Mouse (Mus musculus) CH12.LX (cell line): ENCODE data around the gene Dhdds. TPM values are rescaled to one million over a fixed set of nuclear protein-coding genes. Genes with fewer than 3 reads are reported as not detected.
A peak's percentile ranks its signal among the peaks of the same experiment; 100 is the strongest.

Source experiments
- DNase-seq: peaks from one replicate; pipeline ENCODE4 v3.0.0-alpha.2; 2013; ENCODE audit errors: extremely low read depth
- H3K27ac ChIP-seq: 2 replicates; pipeline ENCODE4 v1.5.1; 2012; ENCODE audit warnings: low read depth, mild to moderate bottlenecking, control low read depth, moderate library complexity; ENCODE audit not compliant: insufficient read depth
- H3K27me3 ChIP-seq: replicated peaks from 2 replicates; pipeline ENCODE3; 2012; ENCODE audit warnings: inconsistent platforms
- H3K36me3 ChIP-seq, 2 experiments: replicated peaks in 1 of 2; 2 replicates each; pipeline versions ENCODE3 to v1.6.1; 2012; ENCODE audit warnings: inconsistent platforms in 1 of 2, low read length in 1 of 2, mild to moderate bottlenecking in 1 of 2, mixed read lengths in 1 of 2, moderate library complexity in 1 of 2; ENCODE audit not compliant: control insufficient read depth in 1 of 2, insufficient read depth in 1 of 2
- H3K4me1 ChIP-seq, 2 experiments: 2 replicates each; pipeline ENCODE4 v1.6.1; 2012; ENCODE audit warnings: inconsistent platforms in 1 of 2, moderate library complexity in 1 of 2; ENCODE audit not compliant: insufficient read depth in 2 of 2, control insufficient read depth in 1 of 2
- H3K4me2 ChIP-seq: 2 replicates; pipeline ENCODE4 v1.6.1; 2012; ENCODE audit warnings: low read depth, mild to moderate bottlenecking, control low read depth; ENCODE audit not compliant: poor library complexity, insufficient read depth, severe bottlenecking
- H3K4me3 ChIP-seq, 3 experiments: fragments of 150-350 bp in 1 of 3; sonication (generic) in 1 of 3; replicated peaks in 1 of 3; 2 replicates each; pipeline versions ENCODE3 to v1.5.1; 2011 to 2012; ENCODE audit warnings: low read depth in 2 of 3, low read length in 2 of 3, mild to moderate bottlenecking in 2 of 3, moderate library complexity in 2 of 3, control low read depth in 1 of 3, improper control_type of control experiment in 1 of 3, inconsistent platforms in 1 of 3, mixed read lengths in 1 of 3; ENCODE audit not compliant: poor library complexity in 1 of 3
- H3K79me2 ChIP-seq: replicated peaks from 2 replicates; pipeline ENCODE4 v1.6.1; 2012; ENCODE audit warnings: mild to moderate bottlenecking, moderate library complexity; ENCODE audit not compliant: control insufficient read depth, poor library complexity, insufficient read depth, severe bottlenecking; ENCODE audit errors: extremely low read depth
- H3K9ac ChIP-seq: 2 replicates; pipeline ENCODE4 v1.6.1; 2012; ENCODE audit warnings: low read depth, mild to moderate bottlenecking, control low read depth, moderate library complexity; ENCODE audit not compliant: insufficient read depth
- H3K9me3 ChIP-seq: replicated peaks from 2 replicates; pipeline ENCODE3; 2012; ENCODE audit warnings: low read length, inconsistent platforms, mixed read lengths
- CTCF ChIP-seq, 2 experiments: IDR thresholded peaks in 1 of 2; conservative IDR thresholded peaks in 1 of 2; 2 replicates each; pipeline ENCODE4 v1.5.1; 2011 to 2012; ENCODE audit warnings: low read depth in 2 of 2, low read length in 2 of 2, improper control_type of control experiment in 1 of 2, inconsistent platforms in 1 of 2, mild to moderate bottlenecking in 1 of 2, moderate library complexity in 1 of 2
- MAX ChIP-seq: IDR thresholded peaks from 2 replicates; pipeline ENCODE4 v1.6.1; 2011; ENCODE audit warnings: low read length, improper control_type of control experiment
- MAZ ChIP-seq: IDR thresholded peaks from 2 replicates; pipeline ENCODE4 v1.6.1; 2012; ENCODE audit warnings: low read depth, mild to moderate bottlenecking, inconsistent platforms, low read length, improper control_type of control experiment, moderate library complexity
- MYC ChIP-seq: IDR thresholded peaks from 2 replicates; pipeline ENCODE4 v1.6.1; 2011; ENCODE audit warnings: low read depth, mild to moderate bottlenecking, improper control_type of control experiment, low read length
- NRF1 ChIP-seq: IDR thresholded peaks from 2 replicates; pipeline ENCODE4 v1.6.1; 2014; ENCODE audit warnings: low read depth, mild to moderate bottlenecking, inconsistent platforms, low read length, improper control_type of control experiment, moderate library complexity
- POLR2A ChIP-seq: IDR thresholded peaks from 2 replicates; pipeline ENCODE4 v1.6.1; 2011; ENCODE audit warnings: low read depth, mild to moderate bottlenecking, improper control_type of control experiment, low read length
- RAD21 ChIP-seq: IDR thresholded peaks from 2 replicates; pipeline ENCODE4 v1.6.1; 2011; ENCODE audit warnings: low read depth, mild to moderate bottlenecking, low read length, improper control_type of control experiment, moderate library complexity
- SMC3 ChIP-seq: IDR thresholded peaks from 2 replicates; pipeline ENCODE4 v1.6.1; 2011; ENCODE audit warnings: low read depth, low read length, improper control_type of control experiment
- TBP ChIP-seq: conservative IDR thresholded peaks from 2 replicates; pipeline ENCODE4 v1.6.1; 2011; ENCODE audit warnings: low read depth, low read length, improper control_type of control experiment
- TCF12 ChIP-seq: IDR thresholded peaks from 2 replicates; pipeline ENCODE4 v1.6.1; 2014; ENCODE audit warnings: low read depth, mild to moderate bottlenecking, inconsistent platforms, low read length, improper control_type of control experiment
- USF1 ChIP-seq: IDR thresholded peaks from 2 replicates; pipeline ENCODE4 v1.6.1; 2014; ENCODE audit warnings: low read depth, mild to moderate bottlenecking, inconsistent platforms, low read length, improper control_type of control experiment
- ZC3H11A ChIP-seq: IDR thresholded peaks from 2 replicates; pipeline ENCODE4 v1.6.1; 2012; ENCODE audit warnings: low read depth, mild to moderate bottlenecking, inconsistent platforms, low read length, improper control_type of control experiment
- ZKSCAN1 ChIP-seq: IDR thresholded peaks from 2 replicates; pipeline ENCODE4 v1.6.1; 2012; ENCODE audit warnings: low read depth, inconsistent platforms, low read length, improper control_type of control experiment, borderline replicate concordance
- ZMIZ1 ChIP-seq: IDR thresholded peaks from 2 replicates; pipeline ENCODE4 v1.6.1; 2012; ENCODE audit warnings: low read depth, mild to moderate bottlenecking, inconsistent platforms, low read length, improper control_type of control experiment
- ZNF384 ChIP-seq: IDR thresholded peaks from 2 replicates; pipeline ENCODE4 v1.6.1; 2012; ENCODE audit warnings: low read depth, low read length, improper control_type of control experiment, inconsistent platforms
- dilution Hi-C: fragments of 300-500 bp; cut with MboI; formaldehyde crosslinking; loops from 2 replicates; pipeline ENCODE4 v1.14.3; 2020; ENCODE audit warnings: low sequenced_read_pairs; ENCODE audit not compliant: extremely low pct_unique_long_range_greater_than_20kb, extremely low pct_ligation_motif_present
- in situ Hi-C: fragments of 300-500 bp; cut with MboI; formaldehyde crosslinking; loops from 3 replicates; pipeline ENCODE4 v1.14.3; 2019; ENCODE audit warnings: low sequenced_read_pairs, low pct_ligation_motif_present, low pct_unique_long_range_greater_than_20kb, mixed read lengths
- polyA plus RNA-seq: library from polyadenylated mRNA; unstranded; fragments of >175 nt; gene quantifications from 2 replicates; pipeline ENCODE4 v1.2.1, GENCODE M21; 2012; ENCODE audit warnings: low read depth; ENCODE audit not compliant: insufficient read length
- total RNA-seq, 2 experiments: library from RNA; depleted of rRNA; stranded (reverse); fragments of 300-350 nt in 1 of 2; fragments of >200 nt in 1 of 2; gene quantifications; 2 replicates each; pipeline ENCODE4 v1.2.3; 2012 to 2014

Gene Dhdds
- total and polyA plus RNA-seq, 3 experiments = 12.9 to 33.1 (median 29.4) TPM

- no peak overlapping the region for H3K9ac ChIP-seq
- no peaks in the 10 kb centered on the region for H3K36me3 ChIP-seq
- H3K9me3 ChIP-seq = peaks cover 8% of the 10 kb centered on the region
- no peaks in the 10 kb centered on the region for H3K79me2 ChIP-seq
- no peak overlapping the region for H3K4me3 ChIP-seq
- in situ Hi-C loops (loop anchor here (10.0 kb wide), 1 partner anchor 62 kb away; no protein-coding TSS in a partner anchor), dilution Hi-C loops (no loop called here)
- H3K27ac ChIP-seq = no peak overlapping the region
- H3K4me2 ChIP-seq = peak overlapping the region; percentile 16; the same call in 1 of the 2 replicates
- TF ChIP-seq POLR2A (no peak), ZMIZ1 (no peak), RAD21 (peak; percentile 65), CTCF (conservative IDR thresholded peaks at IDR 0.05 in 1 of 2, IDR thresholded peaks at IDR 0.05 in 1 of 2; ENCODE audit: low read depth in 2 of 2, low read length in 2 of 2) (peak in 1 of 2 experiments; percentile 81; a peak in 2 of 4 replicates), SMC3 (peak; percentile 85)
- peak; percentile 35 for DNase-seq
- no peaks in the 10 kb centered on the region for H3K4me1 ChIP-seq
- H3K27me3 ChIP-seq = peaks cover 12% of the 10 kb centered on the region
Measured at GRCm38 (mm10) chr4:134012858-134013528, 12.3 kb upstream of the Dhdds start.

DNA sequence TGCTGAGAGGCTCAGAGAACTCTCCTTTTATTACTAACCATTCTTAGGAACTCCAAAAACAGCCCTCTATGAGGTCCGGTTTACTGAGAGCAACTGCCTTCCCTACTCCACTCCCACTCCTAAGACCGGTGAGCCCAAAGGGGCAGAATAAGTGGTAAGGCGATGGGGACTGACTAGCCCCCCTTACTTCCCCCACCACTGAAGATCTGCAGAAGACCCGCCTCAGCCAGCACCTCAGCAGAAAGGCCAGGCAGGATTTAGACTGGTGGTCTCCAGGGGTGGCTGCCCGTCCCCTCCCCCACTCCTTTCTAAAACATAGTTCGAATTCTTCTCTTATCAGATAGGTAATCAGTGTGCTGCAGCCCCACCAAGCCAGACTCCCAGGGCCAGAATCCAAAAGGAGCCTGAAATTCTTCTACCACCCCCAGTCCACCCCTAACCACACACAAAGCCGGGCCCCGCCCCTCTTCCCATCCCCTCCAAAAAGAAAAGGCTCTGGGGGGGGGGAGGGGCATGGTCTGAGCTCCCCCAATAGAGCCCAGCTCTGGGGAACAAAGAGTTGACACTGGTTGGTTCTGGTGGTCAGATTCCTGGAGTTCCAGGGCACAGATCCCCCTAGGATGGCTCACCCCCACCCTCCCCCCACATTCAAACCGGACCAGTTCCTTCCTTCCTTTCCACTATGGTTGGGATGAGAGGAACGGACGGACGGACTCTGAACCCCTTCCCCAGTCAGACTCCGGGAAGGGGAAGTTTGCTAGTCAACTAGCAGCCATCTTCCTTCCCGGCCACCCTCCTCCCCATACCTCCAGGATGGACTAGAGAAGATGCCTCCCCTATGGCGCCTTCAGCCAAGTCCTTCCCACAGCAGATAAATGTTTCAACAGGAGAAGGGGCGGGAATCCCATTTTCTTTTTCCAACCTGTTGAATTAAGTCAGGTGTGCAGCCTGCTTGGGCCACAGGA lies 11.0 kb upstream of the Dhdds start:
- dilution Hi-C loops (no loop called here), in situ Hi-C loops (loop anchor here (10.0 kb wide), 1 partner anchor 63 kb away; no protein-coding TSS in a partner anchor)
- no peak for DNase-seq
- Histone ChIP-seq H3K4me1 (no peaks in the 10 kb centered on the region), H3K4me2 (no peak overlapping the region), H3K27ac (no peak overlapping the region), H3K36me3 (no peaks in the 10 kb centered on the region), H3K79me2 (no peaks in the 10 kb centered on the region), H3K9me3 (no peaks in the 10 kb centered on the region), H3K4me3 (no peak overlapping the region), H3K9ac (no peak overlapping the region), H3K27me3 (peaks cover 12% of the 10 kb centered on the region)
- no peak for TF ChIP-seq NRF1
- TF ChIP-seq TBP = no peak
- no peak for TF ChIP-seq MAX
- TF ChIP-seq MYC = no peak
- TF ChIP-seq ZKSCAN1 = no peak
- TF ChIP-seq ZNF384 = no peak
- TF ChIP-seq USF1 = no peak
- TF ChIP-seq ZMIZ1 = no peak
- no peak for TF ChIP-seq ZC3H11A
- TF ChIP-seq MAZ = no peak
- TF ChIP-seq TCF12 = no peak
- TF ChIP-seq, all 38 proteins: peak for 0
